Mouse (Mus musculus) embryonic facial prominence, embryonic 12.5 days (tissue): ENCODE results near the gene Smim20. TPM values are rescaled to one million over a fixed set of nuclear protein-coding genes. Genes with fewer than 3 reads are reported as not detected.

Source experiments
- polyA plus RNA-seq: library from polyadenylated mRNA; unstranded; fragments of >200 nt; fragmentation: Nextera tagmentation; extraction: Ambion mirVana; gene quantifications from 2 replicates; pipeline ENCODE4 v1.2.1, GENCODE M21; 2016

Smim20 gene
- polyA plus RNA-seq, 1 experiment from 2014 or later, result 72.7 TPM

Other genes starting within 250 kb of the Smim20 start
- 0.05 and 0.06 TPM in 2 replicates for gene Slc34a2, start 229.0 kb upstream of the Smim20 start, polyA plus RNA-seq
- 2.8 and 3.0 TPM in 2 replicates for gene Sel1l3, start 53.2 kb upstream of the Smim20 start, polyA plus RNA-seq
- gene Rbpj, start 199.1 kb downstream of the Smim20 start, polyA plus RNA-seq, result 55.4 and 57.8 TPM in 2 replicates